Mouse (Mus musculus): ENCODE results near the gene Arel1. TPM values are rescaled to one million over a fixed set of nuclear protein-coding genes. Genes with fewer than 3 reads are reported as not detected.

The Arel1 gene
- polyA plus RNA-seq, 1 experiment from 2014 or later, result 16.8 TPM

- no peak for DNase-seq (ENCODE audit: low spot score)
- H3K27me3 ChIP-seq (ENCODE audit: low read depth, poor library complexity, severe bottlenecking), result no peaks in the 10 kb centered on the region
- no peaks in the 10 kb centered on the region for H3K9me3 ChIP-seq (replicated peaks)
- no peak overlapping the region for H3K4me3 ChIP-seq
- peaks cover 24% of the 10 kb centered on the region for H3K4me1 ChIP-seq
- WGBS, result 89% methylated on average over 4 of the region's 4 CpGs
- H3K27ac ChIP-seq, result no peak overlapping the region
- peaks cover 7% of the 10 kb centered on the region for H3K36me3 ChIP-seq
Observed at GRCm38 (mm10) chr12:84912652-84913104, 58.0 kb downstream of the Arel1 start.

GRCm38 (mm10) chr12:84911640-84912039 is 59.1 kb downstream of the Arel1 start:
- no peaks in the 10 kb centered on the region for H3K36me3 ChIP-seq
- H3K4me3 ChIP-seq, result no peak overlapping the region
- H3K4me1 ChIP-seq, result peaks cover 34% of the 10 kb centered on the region
- H3K9me3 ChIP-seq (replicated peaks), result no peaks in the 10 kb centered on the region
- no peak overlapping the region for H3K27ac ChIP-seq
- WGBS, result 95% methylated on average over 2 of the region's 2 CpGs
- no peak for DNase-seq (ENCODE audit: low spot score)
- H3K27me3 ChIP-seq (ENCODE audit: low read depth, poor library complexity, severe bottlenecking), result no peaks in the 10 kb centered on the region

GRCm38 (mm10) chr12:84910066-84910465 is 60.6 kb downstream of the Arel1 start:
- WGBS, result 95% methylated on average over 4 of the region's 4 CpGs

GRCm38 (mm10) chr12:84907627-84908480 is 62.8 kb downstream of the Arel1 start:
- peaks cover 16% of the 10 kb centered on the region for H3K4me1 ChIP-seq
- no peaks in the 10 kb centered on the region for H3K36me3 ChIP-seq
- WGBS, result 78% methylated on average over 10 of the region's 10 CpGs
- no peak overlapping the region for H3K4me3 ChIP-seq
- DNase-seq (ENCODE audit: low spot score), result no peak
- no peaks in the 10 kb centered on the region for H3K9me3 ChIP-seq (replicated peaks)
- H3K27ac ChIP-seq, result peak overlapping the region; percentile 66
- no peaks in the 10 kb centered on the region for H3K27me3 ChIP-seq (ENCODE audit: low read depth, poor library complexity, severe bottlenecking)

More at GRCm38 (mm10) chr12:84910066-84910465, 60.6 kb downstream of the Arel1 start:
- H3K4me1 ChIP-seq, result peaks cover 35% of the 10 kb centered on the region
- H3K27ac ChIP-seq, result no peak overlapping the region
- no peaks in the 10 kb centered on the region for H3K9me3 ChIP-seq (replicated peaks)
- no peaks in the 10 kb centered on the region for H3K27me3 ChIP-seq (ENCODE audit: low read depth, poor library complexity, severe bottlenecking)
- no peak for DNase-seq (ENCODE audit: low spot score)
- no peaks in the 10 kb centered on the region for H3K36me3 ChIP-seq
- H3K4me3 ChIP-seq, result no peak overlapping the region

GRCm38 (mm10) chr12:84907024-84907626 is 63.6 kb downstream of the Arel1 start:
- no peaks in the 10 kb centered on the region for H3K9me3 ChIP-seq (replicated peaks)
- no peak overlapping the region for H3K4me3 ChIP-seq
- no peaks in the 10 kb centered on the region for H3K36me3 ChIP-seq
- DNase-seq (ENCODE audit: low spot score), result peak; percentile 46
- WGBS, result 62% methylated on average over 12 of the region's 12 CpGs
- peaks cover 14% of the 10 kb centered on the region for H3K4me1 ChIP-seq
- H3K27ac ChIP-seq, result peak overlapping the region; percentile 66
- H3K27me3 ChIP-seq (ENCODE audit: low read depth, poor library complexity, severe bottlenecking), result no peaks in the 10 kb centered on the region

- no peak for DNase-seq (ENCODE audit: low spot score)
- H3K27me3 ChIP-seq (ENCODE audit: low read depth, poor library complexity, severe bottlenecking), result no peaks in the 10 kb centered on the region
- H3K36me3 ChIP-seq, result no peaks in the 10 kb centered on the region
- H3K4me1 ChIP-seq, result peaks cover 14% of the 10 kb centered on the region
- 84% methylated on average over 7 of the region's 7 CpGs for WGBS
- no peak overlapping the region for H3K27ac ChIP-seq
- no peak overlapping the region for H3K4me3 ChIP-seq
- H3K9me3 ChIP-seq (replicated peaks), result no peaks in the 10 kb centered on the region
Observed at GRCm38 (mm10) chr12:84904399-84904798, 66.3 kb downstream of the Arel1 start.

GRCm38 (mm10) chr12:84900317-84900716 is 70.4 kb downstream of the Arel1 start:
- no peak for DNase-seq (ENCODE audit: low spot score)
- Histone ChIP-seq H3K27me3 (ENCODE audit: low read depth, poor library complexity, severe bottlenecking) (no peaks in the 10 kb centered on the region), H3K9me3 (replicated peaks) (no peaks in the 10 kb centered on the region), H3K4me3 (no peak overlapping the region), H3K36me3 (no peaks in the 10 kb centered on the region), H3K27ac (no peak overlapping the region), H3K4me1 (no peaks in the 10 kb centered on the region)
- 85% methylated on average over 7 of the region's 7 CpGs for WGBS

GRCm38 (mm10) chr12:84897322-84897721 is 73.4 kb downstream of the Arel1 start:
- H3K27me3 ChIP-seq (ENCODE audit: low read depth, poor library complexity, severe bottlenecking), result no peaks in the 10 kb centered on the region
- H3K4me3 ChIP-seq, result no peak overlapping the region
- no peaks in the 10 kb centered on the region for H3K9me3 ChIP-seq (replicated peaks)
- H3K4me1 ChIP-seq, result peaks cover 3% of the 10 kb centered on the region; the same call in 1 of the 2 replicates
- H3K27ac ChIP-seq, result no peak overlapping the region
- WGBS, result 77% methylated on average over 5 of the region's 5 CpGs
- no peaks in the 10 kb centered on the region for H3K36me3 ChIP-seq
- DNase-seq (ENCODE audit: low spot score), result no peak

- Histone ChIP-seq H3K9me3 (replicated peaks) (no peaks in the 10 kb centered on the region), H3K4me1 (peaks cover 3% of the 10 kb centered on the region; the same call in 1 of the 2 replicates), H3K27ac (no peak overlapping the region), H3K36me3 (no peaks in the 10 kb centered on the region), H3K27me3 (ENCODE audit: low read depth, poor library complexity, severe bottlenecking) (peaks cover 5% of the 10 kb centered on the region; the same call in 1 of the 2 replicates), H3K4me3 (no peak overlapping the region)
- DNase-seq (ENCODE audit: low spot score), result no peak
- 77% methylated on average over 6 of the region's 6 CpGs for WGBS
Observed at GRCm38 (mm10) chr12:84896235-84896634, 74.5 kb downstream of the Arel1 start.

- Histone ChIP-seq H3K27ac (no peak overlapping the region), H3K4me1 (peaks cover 3% of the 10 kb centered on the region; the same call in 1 of the 2 replicates), H3K27me3 (ENCODE audit: low read depth, poor library complexity, severe bottlenecking) (peaks cover 5% of the 10 kb centered on the region; the same call in 1 of the 2 replicates), H3K36me3 (no peaks in the 10 kb centered on the region), H3K4me3 (no peak overlapping the region), H3K9me3 (replicated peaks) (no peaks in the 10 kb centered on the region)
- WGBS, result 55% methylated on average over 9 of the region's 9 CpGs
- no peak for DNase-seq (ENCODE audit: low spot score)
Observed at GRCm38 (mm10) chr12:84893648-84894628, 76.8 kb downstream of the Arel1 start.

- H3K27ac ChIP-seq, result no peak overlapping the region
- H3K36me3 ChIP-seq, result no peaks in the 10 kb centered on the region
- no peaks in the 10 kb centered on the region for H3K9me3 ChIP-seq (replicated peaks)
- 72% methylated on average over 15 of the region's 15 CpGs for WGBS
- H3K4me1 ChIP-seq, result peaks cover 3% of the 10 kb centered on the region; the same call in 1 of the 2 replicates
- H3K4me3 ChIP-seq, result no peak overlapping the region
- H3K27me3 ChIP-seq (ENCODE audit: low read depth, poor library complexity, severe bottlenecking), result peaks cover 5% of the 10 kb centered on the region; the same call in 1 of the 2 replicates
- DNase-seq (ENCODE audit: low spot score), result no peak
Observed at GRCm38 (mm10) chr12:84890289-84890688, 80.4 kb downstream of the Arel1 start.

GRCm38 (mm10) chr12:84885107-84885876 is 85.4 kb downstream of the Arel1 start:
- 77% methylated on average over 11 of the region's 11 CpGs for WGBS
- peaks cover 16% of the 10 kb centered on the region; the same call in 1 of the 2 replicates for H3K27me3 ChIP-seq (ENCODE audit: low read depth, poor library complexity, severe bottlenecking)
- H3K4me1 ChIP-seq, result no peaks in the 10 kb centered on the region
- DNase-seq (ENCODE audit: low spot score), result no peak
- no peaks in the 10 kb centered on the region for H3K36me3 ChIP-seq
- no peaks in the 10 kb centered on the region for H3K9me3 ChIP-seq (replicated peaks)
- H3K4me3 ChIP-seq, result no peak overlapping the region
- H3K27ac ChIP-seq, result no peak overlapping the region
